Comparison of ENCODE assay signal across 9 mouse cellular contexts in the genomic region with DNA sequence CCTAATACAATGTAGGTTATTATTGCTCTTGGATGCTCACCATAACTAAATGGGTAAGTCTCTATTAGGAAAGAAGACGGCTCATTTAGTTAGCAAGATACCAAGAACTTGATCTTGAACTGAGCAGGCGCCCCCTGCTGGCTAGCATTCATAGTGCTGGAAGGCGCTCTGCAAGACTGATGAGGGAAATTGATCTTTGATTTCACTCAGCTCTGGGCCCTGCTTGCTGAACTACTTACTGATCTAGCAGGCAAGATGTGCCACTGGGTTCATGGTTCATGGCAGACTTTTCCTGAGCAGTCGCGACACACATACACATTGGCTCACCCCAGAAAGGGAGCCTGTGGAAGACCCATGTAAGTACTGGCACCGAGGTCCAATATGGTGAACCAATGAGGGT. TPM values are rescaled to one million over a fixed set of nuclear protein-coding genes. Genes with fewer than 3 reads are reported as not detected.
DNase-seq lines count a peak whose midpoint lies in the region; ATAC-seq and TF ChIP-seq lines count a peak whose summit lies in the region.
"Had no signal": no experiment of that assay in that cellular context is flagged by ENCODE, and none has a peak within 500 bp of the region (broad histone marks: within the 10 kb centered on the region; RNA-seq: fewer than 3 reads in every experiment).

No protein-coding gene starts in this region.

- H3K9ac ChIP-seq in midbrain, embryonic 16.5 days (ENCODE audit: low read depth, low read length): no peak overlapping the region
- H3K9ac ChIP-seq in liver, postnatal 0 days (replicated peaks): no peak overlapping the region
- H3K9ac ChIP-seq: stomach, embryonic 15.5 days had no signal

- no peak overlapping the region for H3K4me2 ChIP-seq in midbrain, embryonic 16.5 days (ENCODE audit: low read length)
- no peak overlapping the region for H3K4me2 ChIP-seq in liver, postnatal 0 days (ENCODE audit: low read depth, low read length)
- H3K4me2 ChIP-seq: stomach, embryonic 15.5 days had no signal

- TF ChIP-seq CTCF in brain, embryonic 14.5 days (IDR thresholded peaks at IDR 0.05; ENCODE audit: borderline replicate concordance, extremely low read depth, insufficient read depth, insufficient read length): peak; percentile 83; the same call in 1 of the 2 replicates
- peak; percentile 88 for TF ChIP-seq CTCF in liver, postnatal 0 days (IDR thresholded peaks at IDR 0.05; ENCODE audit: low read depth)

- peak; percentile 75 for DNase-seq in midbrain, embryonic 10.5 days (ENCODE audit: low spot score)
- peak; percentile 90 for DNase-seq in brain, embryonic 14.5 days (ENCODE audit: low read depth)
- DNase-seq in gastrocnemius, adult 18-20 months (ENCODE audit: low spot score): peak; percentile 55
- DNase-seq in kidney, postnatal 25 days: peak; percentile 78 to 91
- peak; percentile 84 for DNase-seq in liver, postnatal 0 days
- DNase-seq in right cerebral cortex, postnatal 14 days: peak; percentile 91
- DNase-seq in urinary bladder, postnatal 14 days (ENCODE audit: low spot score): peak; percentile 81

- 39% methylated on average over 6 of the region's 6 CpGs for WGBS in midbrain, embryonic 10.5 days
- WGBS in midbrain, embryonic 16.5 days: 37% methylated on average over 6 of the region's 6 CpGs
- whole genome bisulfite sequencing in liver, postnatal 0 days (ENCODE audit: insufficient replicate concordance): 32% methylated on average over 6 of the region's 6 CpGs

- no peak overlapping the region for H3K27ac ChIP-seq in midbrain, embryonic 10.5 days (replicated peaks)
- H3K27ac ChIP-seq in midbrain, embryonic 16.5 days (ENCODE audit: low read length): no peak overlapping the region
- H3K27ac ChIP-seq in liver, postnatal 0 days (ENCODE audit: low read depth): no peak overlapping the region
- H3K27ac ChIP-seq: stomach, embryonic 15.5 days had no signal

- TF ChIP-seq POLR2A in brain, embryonic 14.5 days (IDR thresholded peaks at IDR 0.05; ENCODE audit: borderline replicate concordance, extremely low read depth, insufficient read depth, insufficient read length, poor library complexity, severe bottlenecking): no peak

- H3K4me3 ChIP-seq in midbrain, embryonic 10.5 days: no peak overlapping the region
- H3K4me3 ChIP-seq in midbrain, embryonic 16.5 days (ENCODE audit: low read depth, low read length): no peak overlapping the region
- H3K4me3 ChIP-seq in liver, postnatal 0 days (ENCODE audit: low read depth, low read length): no peak overlapping the region
- H3K4me3 ChIP-seq: stomach, embryonic 15.5 days had no signal

- H3K9me3 ChIP-seq in midbrain, embryonic 10.5 days (replicated peaks): no peaks in the 10 kb centered on the region
- no peaks in the 10 kb centered on the region for H3K9me3 ChIP-seq in midbrain, embryonic 16.5 days (replicated peaks; ENCODE audit: control insufficient read depth, low read length, poor library complexity, severe bottlenecking)
- no peaks in the 10 kb centered on the region for H3K9me3 ChIP-seq in liver, postnatal 0 days (ENCODE audit: low read length)
- H3K9me3 ChIP-seq: stomach, embryonic 15.5 days had no signal

- no peaks in the 10 kb centered on the region for H3K36me3 ChIP-seq in midbrain, embryonic 10.5 days
- no peaks in the 10 kb centered on the region for H3K36me3 ChIP-seq in midbrain, embryonic 16.5 days (ENCODE audit: control insufficient read depth, insufficient read depth, low read length)
- no peaks in the 10 kb centered on the region for H3K36me3 ChIP-seq in liver, postnatal 0 days (replicated peaks; ENCODE audit: insufficient read depth, low read length)
- H3K36me3 ChIP-seq: stomach, embryonic 15.5 days had no signal

- no peak for ATAC-seq in midbrain, embryonic 16.5 days
- no peak for ATAC-seq in liver, postnatal 0 days

- no peaks in the 10 kb centered on the region for H3K27me3 ChIP-seq in midbrain, embryonic 10.5 days (ENCODE audit: low read depth, poor library complexity, severe bottlenecking)
- H3K27me3 ChIP-seq in midbrain, embryonic 16.5 days (ENCODE audit: control insufficient read depth, insufficient read depth, low read depth, low read length): no peaks in the 10 kb centered on the region
- no peaks in the 10 kb centered on the region for H3K27me3 ChIP-seq in liver, postnatal 0 days (ENCODE audit: insufficient read depth, low read length)
- H3K27me3 ChIP-seq: stomach, embryonic 15.5 days had no signal

- no peak for TF ChIP-seq EP300 in liver, postnatal 0 days (IDR thresholded peaks at IDR 0.05; ENCODE audit: low read depth)

- peaks cover 4% of the 10 kb centered on the region for H3K4me1 ChIP-seq in midbrain, embryonic 10.5 days
- peaks cover 2% of the 10 kb centered on the region; the same call in 1 of the 2 replicates for H3K4me1 ChIP-seq in midbrain, embryonic 16.5 days (ENCODE audit: control insufficient read depth, insufficient read depth, low read length)
- no peaks in the 10 kb centered on the region for H3K4me1 ChIP-seq in liver, postnatal 0 days (ENCODE audit: insufficient read depth)
- H3K4me1 ChIP-seq: stomach, embryonic 15.5 days had no signal

RNA-seq across cellular contexts. Expression of a gene that starts 4.2 kb away (rescaled TPM):
- polyA plus RNA-seq in midbrain, embryonic 10.5 days (2016; fragmentation: Nextera tagmentation; extraction: Ambion mirVana): 94.6 and 95.1 TPM in 2 replicates
- 50.5 and 54.1 TPM in 2 replicates for polyA plus RNA-seq in midbrain, embryonic 16.5 days (2015; fragmentation: Nextera tagmentation; extraction: Ambion mirVana)
- polyA plus RNA-seq in brain, embryonic 14.5 days (2012; rRNA removed): 42.7 and 42.8 TPM in 2 replicates
- total RNA-seq in gastrocnemius, adult 18-20 months (2021): 10 to 100 TPM; 21.5 to 23.1 TPM
- 73.6 and 80.3 TPM in 2 replicates for polyA plus RNA-seq in liver, postnatal 0 days (2015; fragmentation: Nextera tagmentation; extraction: Ambion mirVana)

RNA-seq across cellular contexts. Expression of a gene that starts 21.7 kb away (rescaled TPM):
- polyA plus RNA-seq in midbrain, embryonic 10.5 days (2016; fragmentation: Nextera tagmentation; extraction: Ambion mirVana): 0.19 TPM in 1 of 2 replicates, not detected in the other
- 1.4 and 1.6 TPM in 2 replicates for polyA plus RNA-seq in midbrain, embryonic 16.5 days (2015; fragmentation: Nextera tagmentation; extraction: Ambion mirVana)
- polyA plus RNA-seq in brain, embryonic 14.5 days (2012; rRNA removed): 0.57 and 0.60 TPM in 2 replicates
- total RNA-seq in gastrocnemius, adult 18-20 months (2021): not detected
- polyA plus RNA-seq in liver, postnatal 0 days (2015; fragmentation: Nextera tagmentation; extraction: Ambion mirVana): not detected in 2 replicates
- polyA plus RNA-seq: stomach, embryonic 15.5 days had no signal

RNA-seq across cellular contexts. Expression of a gene that starts 36.0 kb away (rescaled TPM):
- 26.6 and 29.3 TPM in 2 replicates for polyA plus RNA-seq in midbrain, embryonic 10.5 days (2016; fragmentation: Nextera tagmentation; extraction: Ambion mirVana)
- polyA plus RNA-seq in midbrain, embryonic 16.5 days (2015; fragmentation: Nextera tagmentation; extraction: Ambion mirVana): 32.2 and 34.2 TPM in 2 replicates
- 112 and 168 TPM in 2 replicates for polyA plus RNA-seq in brain, embryonic 14.5 days (2012; rRNA removed)
- 10 to 100 TPM; 27.3 to 34.0 TPM for total RNA-seq in gastrocnemius, adult 18-20 months (2021)
- 1.2 and 1.4 TPM in 2 replicates for polyA plus RNA-seq in liver, postnatal 0 days (2015; fragmentation: Nextera tagmentation; extraction: Ambion mirVana)

Comparison
In these comparisons a context has a peak if more than half of its experiments do, and no peak if none do; other contexts are left out.
1. RNA of a gene that starts 36.0 kb away (polyA plus RNA-seq): 112 to 168 TPM in brain, embryonic 14.5 days, 32.2 to 34.2 TPM in midbrain, embryonic 16.5 days and 26.6 to 29.3 TPM in midbrain, embryonic 10.5 days; 1.2 to 1.4 TPM in liver, postnatal 0 days; every median in the first group is over 10 times any median in the second.
2. Peak in every context shown above with its lines, with median percentiles within 50 percentile points of each other: DNase-seq.